Mouse (Mus musculus) right cerebral cortex, postnatal 14 days (tissue): ENCODE data around the gene Tmem159.

Experiments
- DNase-seq: peaks from one replicate; pipeline ENCODE4 v3.0.0; 2022

Tmem159 gene

DNA sequence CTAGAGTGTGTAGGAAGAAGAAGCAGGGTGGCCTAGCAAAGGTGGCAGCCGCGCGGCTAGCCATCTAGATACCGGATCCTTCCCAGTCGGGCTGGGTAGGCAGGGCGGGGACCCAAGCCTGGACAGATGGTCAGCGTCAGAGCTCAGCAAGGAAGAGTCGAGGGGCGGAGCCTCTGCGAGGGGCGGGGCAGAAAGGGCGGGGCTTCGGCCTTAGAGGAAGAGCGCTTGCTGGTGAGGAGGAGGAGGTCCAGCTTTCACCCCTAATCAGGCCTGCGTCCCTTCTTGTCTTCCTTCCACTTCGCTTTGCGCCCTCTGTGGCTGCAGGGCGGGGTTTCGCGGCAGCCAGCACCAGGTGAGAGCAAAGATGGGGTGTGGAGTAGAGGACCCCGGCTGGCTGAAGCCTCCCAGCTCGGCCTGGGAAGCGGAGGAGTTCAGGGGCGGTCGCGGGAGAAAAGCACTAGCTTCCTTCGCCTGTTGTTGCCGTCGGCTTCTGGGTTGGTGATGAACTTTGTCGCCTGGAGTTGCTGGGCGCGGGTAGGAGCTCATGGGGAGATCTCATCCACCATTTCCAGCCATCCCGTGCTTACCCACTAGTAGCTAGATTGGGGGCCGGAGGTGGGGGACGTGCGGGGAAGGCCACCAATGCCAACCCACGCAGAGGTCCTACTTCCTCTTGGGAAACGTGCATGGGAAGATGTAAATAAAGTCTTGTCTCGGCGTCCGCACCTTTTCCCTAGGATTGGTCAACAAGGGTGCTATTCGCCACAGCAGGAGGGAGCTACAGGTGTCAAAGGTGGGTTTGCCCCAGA lies at the start of gene Tmem159:
Gene Tmem159 (plus strand): TSS at position 190 of the 809 bp plus-strand sequence.
- peak; percentile 46 for DNase-seq

DNA sequence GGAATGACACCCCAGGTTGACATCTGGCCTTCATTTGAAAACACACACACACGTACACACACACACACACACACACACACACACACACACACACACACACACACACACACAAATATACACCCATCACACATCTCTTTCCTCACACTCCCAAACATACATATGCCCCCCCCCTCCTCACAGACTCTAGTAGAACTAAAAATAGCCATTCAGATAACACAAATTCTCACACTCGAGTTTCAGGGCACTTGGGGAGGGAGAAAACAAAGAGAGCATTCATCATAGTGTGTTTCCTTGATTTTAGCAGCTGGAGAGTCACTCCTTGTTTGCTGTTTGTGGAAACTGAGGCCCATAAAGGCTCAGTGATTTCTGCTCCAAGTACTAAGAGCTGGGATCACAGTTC lies 48.1 kb upstream of the Tmem159 start:
- no peak for DNase-seq

DNA sequence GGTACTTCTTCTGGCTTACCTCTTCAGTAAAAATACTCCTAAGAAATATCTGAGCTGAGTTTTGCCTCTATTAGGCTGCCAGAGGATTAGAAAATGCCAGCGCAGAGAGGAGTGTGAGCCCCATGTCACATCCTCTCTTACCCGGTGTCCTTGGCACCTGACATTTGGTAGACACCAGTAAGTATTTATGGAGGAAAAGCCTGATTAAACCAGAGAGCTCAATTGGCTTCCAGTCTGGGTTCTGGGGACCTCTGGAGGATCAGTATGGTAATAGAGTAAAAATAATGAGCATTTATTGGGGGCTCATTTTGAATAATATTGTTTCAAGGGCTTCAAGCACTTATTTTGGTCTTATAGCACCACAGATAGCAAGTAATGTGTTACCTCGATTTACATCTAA lies 46.7 kb upstream of the Tmem159 start:
- no peak for DNase-seq

DNA sequence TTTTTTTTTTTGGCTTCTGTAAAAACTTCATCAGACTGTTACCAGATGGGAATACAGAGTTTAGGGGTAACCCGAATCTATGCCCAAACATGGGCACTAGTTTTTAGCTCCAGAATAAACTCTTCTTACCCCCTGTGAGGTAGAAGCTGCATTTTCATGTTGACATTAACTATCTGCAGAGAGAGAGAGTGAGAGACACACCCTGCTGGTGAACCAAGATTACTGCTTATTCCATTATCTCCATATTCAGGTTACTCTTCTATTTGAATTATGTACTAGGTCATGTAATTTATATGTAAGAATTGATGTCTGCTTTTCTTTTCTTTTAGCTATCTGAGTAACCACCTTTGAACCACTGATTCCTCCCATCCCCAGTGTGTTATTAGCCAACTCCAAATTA lies 38.1 kb upstream of the Tmem159 start:
- DNase-seq, result no peak

DNA sequence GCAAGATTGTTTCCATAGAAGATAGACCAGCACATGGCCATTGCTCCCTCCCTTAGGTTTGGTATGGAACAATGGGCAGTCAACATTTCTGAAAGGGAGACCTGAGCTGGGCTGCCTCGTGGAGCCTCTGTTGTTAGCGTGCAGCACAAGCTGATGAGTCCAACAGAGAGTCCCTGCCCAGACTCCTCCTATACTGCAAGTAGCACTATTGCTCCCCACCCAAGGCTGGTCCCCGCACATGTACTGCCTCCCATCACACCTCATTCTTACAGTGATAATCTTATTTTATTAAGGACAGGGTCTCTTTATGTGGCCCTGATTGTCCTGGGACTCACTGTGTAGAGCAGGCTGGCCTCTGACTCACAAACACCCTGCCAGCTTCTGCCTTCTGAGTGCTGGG lies 34.0 kb upstream of the Tmem159 start:
- no peak for DNase-seq

DNA sequence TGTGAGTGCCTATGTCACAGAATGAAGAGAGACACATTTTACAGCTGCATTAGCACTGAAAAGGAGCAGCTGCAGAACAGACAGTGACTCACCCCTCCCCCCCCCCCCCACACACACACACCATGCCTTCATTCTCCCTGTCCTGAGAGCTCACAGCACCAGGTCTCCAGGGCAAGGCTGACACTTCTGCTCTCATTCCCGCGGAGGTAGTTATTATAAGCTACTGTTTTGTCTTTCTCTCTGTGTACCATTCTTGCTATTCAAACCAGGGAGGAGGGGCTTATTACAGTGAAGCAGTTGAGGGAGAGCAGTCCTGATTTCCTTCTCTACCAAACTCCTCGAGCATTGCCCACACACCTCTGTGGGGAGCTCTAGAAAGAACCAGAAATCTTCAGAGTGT lies 33.0 kb upstream of the Tmem159 start:
- no peak for DNase-seq

DNA sequence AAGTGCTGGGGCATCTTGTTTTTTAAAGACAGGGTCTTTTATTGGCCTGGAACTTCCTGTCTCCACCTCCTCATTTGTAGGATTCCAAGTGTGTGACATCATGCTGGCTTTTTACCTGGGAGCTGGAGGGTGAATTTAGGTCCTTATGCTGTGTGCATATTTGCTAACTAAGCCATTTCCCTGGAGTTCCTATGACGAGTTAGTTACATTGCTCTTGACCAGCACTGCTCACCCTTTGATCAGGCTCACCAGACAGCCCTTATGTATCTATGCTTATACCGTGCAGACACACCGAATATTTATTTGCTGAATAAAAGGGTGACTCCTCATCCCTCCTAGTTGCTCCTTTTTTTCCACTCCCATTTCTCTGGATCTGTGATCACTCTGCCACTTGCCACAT lies 22.0 kb upstream of the Tmem159 start:
- no peak for DNase-seq

DNA sequence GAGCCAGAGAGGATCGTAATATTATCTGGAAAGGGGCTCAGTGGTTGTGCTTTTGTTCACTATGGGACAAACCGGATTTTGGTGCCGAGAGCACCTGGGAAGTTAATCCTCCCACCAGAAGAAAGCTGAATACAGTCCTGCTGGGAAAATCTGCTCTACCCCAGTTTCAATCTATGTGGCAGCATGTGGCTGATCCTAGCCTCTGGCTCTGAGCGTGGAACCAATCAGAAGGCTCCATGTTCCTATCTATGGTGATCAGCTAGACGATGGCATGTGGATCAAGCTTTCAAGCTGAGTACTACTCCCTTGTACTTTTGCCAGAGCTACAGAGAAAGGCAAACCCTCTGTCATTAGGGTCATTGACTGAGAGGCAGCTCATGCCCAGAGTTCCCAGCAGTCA lies 9.1 kb upstream of the Tmem159 start:
- DNase-seq, result no peak

DNA sequence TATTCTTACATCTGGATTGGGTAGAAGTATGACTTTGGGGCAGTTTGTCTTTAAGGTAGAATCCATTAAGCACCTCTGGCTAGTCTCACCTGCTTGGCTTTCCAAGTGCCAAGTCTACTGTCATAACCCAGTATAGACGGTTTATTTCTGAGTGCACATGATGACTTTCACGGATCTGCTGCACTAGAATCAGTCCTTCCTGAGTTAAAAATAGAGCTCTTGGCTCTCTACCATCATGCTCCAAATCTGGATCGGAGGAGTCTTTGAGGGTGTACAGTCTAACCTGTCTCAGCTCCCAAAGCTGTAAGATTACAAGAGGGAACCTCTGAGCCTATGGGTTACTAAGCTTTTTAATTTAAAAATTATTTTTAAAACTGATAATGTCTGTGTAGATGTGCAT lies 7.9 kb upstream of the Tmem159 start:
- no peak for DNase-seq

DNA sequence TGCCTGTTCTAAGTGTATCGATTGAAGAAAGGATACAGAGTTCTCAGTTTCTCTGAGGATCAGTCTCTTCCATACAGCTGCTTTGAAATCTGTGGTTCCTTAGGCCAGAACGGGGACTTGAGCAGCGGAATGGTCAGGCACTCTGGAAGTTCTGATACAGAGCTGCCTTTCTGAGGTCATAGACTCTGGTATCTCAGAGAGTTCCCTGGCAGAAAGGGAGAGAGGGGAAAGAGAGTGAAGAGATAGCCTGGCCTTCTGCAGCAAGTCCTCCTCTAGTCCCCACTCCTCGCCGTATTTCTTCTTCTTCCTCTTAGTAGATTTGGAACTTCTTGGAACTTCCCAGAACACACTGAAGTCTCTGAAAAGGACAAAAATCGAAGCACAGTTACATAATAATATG lies 7.0 kb upstream of the Tmem159 start, which contains the start of gene Dnah3:
Gene Dnah3 (minus strand): TSS at position 101 of the 400 bp plus-strand sequence.
- no peak for DNase-seq

DNA sequence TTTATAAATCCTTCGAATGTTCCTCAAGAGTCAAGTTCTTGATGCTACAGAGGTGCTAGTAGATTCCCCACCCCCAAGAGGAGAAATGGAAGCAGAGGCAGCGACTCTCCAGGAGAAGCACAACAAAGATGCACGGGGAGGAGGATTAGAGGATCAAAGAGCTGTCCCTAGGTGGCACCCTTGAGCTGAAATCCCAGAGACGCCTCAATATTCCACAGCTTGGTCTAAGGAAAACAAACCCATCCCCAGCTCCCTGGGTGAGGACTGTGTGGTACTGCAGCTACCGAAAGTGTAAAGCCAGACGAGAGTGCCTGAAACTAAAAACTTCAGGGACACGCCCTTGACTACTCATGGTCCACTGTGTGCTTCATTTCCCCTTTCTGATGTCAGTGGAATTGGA lies 4.3 kb upstream of the Tmem159 start:
- DNase-seq, result peak; percentile 63

DNA sequence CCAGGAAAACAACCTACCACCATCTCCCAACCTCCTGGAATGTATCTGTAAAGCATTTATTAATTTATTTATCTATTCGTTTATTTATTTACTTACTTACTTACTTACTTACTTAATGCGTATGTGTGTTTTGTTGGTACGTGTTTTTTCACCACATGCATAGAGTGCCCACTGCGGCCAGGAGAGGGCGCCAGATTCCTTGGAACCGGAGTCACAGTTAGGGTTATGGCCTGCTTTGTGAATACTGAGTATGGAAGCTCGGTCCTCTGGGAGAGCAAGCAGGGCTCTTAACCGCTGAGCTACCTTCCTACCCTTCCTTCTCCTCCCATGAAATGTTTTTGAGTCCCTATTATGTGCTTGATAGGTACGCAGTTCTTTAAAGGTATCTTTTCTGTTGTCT lies 3.8 kb upstream of the Tmem159 start:
- peak; percentile 71 for DNase-seq

DNA sequence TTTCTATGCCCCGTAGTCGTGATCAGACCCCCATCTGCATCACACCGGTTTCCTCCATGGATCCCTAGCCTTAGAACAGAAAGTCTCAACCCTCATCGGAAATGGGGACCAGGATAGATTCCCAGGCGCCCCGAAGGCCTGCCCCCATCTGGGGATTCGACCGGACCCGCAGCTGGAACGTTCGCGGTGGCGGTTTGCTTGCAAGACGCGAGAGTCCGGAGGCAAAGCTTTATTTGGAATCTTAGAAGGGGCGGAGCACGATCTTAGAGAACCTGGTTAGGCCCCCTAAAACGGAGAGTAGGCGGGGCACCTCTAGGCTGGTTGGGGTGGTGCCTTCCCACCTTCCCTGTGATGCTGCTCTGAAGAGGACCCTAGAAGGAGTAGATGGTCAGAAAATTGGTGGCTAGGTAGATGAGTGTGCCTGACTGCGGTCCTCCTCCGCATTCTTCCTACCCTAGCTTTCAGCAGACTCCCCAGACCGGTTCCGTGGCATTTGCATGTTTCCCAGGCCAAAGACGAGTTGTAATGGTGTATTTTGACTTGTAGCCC lies 940 bp downstream of the Tmem159 start:
- DNase-seq, result no peak

DNA sequence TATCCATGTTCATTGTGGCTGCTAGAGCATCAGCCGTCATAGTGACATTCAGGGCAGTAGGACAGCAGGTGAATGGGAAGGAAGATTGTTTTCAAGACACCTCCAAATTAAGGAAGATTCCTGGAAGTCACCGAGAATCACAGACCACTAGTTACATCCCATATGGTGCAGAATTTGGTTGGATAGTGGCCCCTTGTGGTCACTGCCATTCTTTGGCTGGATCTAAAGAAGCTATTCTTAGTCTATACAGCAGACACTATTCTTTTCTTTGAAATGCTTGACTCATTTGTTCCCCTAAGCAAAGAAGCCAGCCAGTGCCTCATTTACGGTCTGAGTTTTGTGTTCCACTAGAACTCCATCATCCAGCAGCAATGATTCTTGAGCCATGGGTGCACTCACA lies 2.8 kb downstream of the Tmem159 start:
- DNase-seq, result no peak

DNA sequence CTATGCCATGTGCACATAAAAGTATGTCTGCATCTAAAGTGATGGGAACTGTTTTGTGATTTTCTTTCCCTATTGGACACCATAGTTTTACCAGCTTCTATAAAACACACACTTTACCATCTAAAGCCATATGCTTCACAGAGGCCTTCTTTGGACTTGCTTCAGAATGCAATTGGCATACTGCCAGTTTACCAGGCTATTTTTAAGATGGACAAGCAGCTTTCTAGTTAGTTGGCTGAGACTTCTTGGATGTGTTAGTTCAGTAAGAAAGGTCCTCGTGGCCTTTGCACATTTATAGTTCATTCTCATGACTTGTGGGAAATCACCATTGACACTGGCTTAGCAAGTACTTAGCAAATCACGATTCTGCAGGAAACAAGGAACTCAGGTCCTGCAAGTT lies 4.2 kb downstream of the Tmem159 start:
- no peak for DNase-seq

DNA sequence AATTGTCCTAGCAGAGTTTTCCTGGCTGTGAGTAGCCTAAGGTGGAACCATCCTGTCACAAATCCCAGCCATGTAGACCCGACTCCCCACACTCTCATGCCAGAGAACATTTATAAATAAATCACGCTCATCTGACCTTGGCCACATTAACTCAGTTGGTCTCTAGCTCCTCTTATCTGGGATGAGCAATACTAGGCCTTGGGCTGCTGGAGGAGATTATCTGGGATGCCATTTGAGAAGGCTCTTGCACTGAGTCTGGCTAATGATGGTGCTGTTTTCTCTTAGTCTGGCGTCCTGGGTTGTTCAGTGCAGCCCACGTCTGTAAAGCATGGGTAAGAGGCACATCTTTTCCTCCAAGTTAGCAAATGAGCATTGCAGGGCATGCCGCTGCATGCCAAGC lies 7.5 kb downstream of the Tmem159 start:
- no peak for DNase-seq

DNA sequence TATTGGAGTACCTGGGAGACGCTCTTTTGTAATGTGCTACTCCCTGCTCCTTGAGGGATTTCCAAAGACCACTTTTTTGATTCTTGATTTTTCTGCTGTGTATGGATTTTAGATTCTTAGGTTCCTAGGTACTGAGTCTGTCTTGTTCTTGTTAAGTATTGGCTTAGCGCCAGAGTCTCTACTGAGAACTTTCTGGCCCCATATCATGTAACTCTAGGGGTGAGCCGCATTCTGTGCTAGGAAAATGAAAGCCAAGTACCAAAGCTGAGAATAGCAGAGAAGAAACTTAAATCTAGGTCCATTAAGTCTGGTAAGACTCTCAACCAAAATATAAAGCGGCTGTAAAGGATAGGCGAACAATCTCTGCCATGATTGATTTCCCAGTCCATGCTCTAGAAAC lies 14.8 kb downstream of the Tmem159 start:
- no peak for DNase-seq

DNA sequence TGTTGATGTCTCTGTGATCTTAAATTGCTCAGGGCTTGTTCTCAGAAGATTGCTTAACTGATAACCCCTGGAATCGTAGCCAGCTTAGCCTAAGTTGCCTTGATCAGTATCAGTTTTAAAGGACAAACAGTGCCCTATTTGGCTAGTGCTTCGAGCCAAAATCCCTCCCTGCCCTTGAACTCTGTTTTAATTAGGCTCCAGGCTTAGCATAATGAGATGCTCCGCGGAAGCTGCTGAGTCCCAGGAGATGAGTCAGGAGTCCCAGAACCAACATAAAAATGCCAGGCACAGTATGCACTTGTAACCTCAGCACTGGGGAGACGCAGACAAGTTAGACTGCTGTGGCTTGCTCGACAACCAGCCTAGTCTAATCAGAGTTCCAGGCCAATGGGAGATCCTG lies 15.4 kb downstream of the Tmem159 start:
- no peak for DNase-seq

DNA sequence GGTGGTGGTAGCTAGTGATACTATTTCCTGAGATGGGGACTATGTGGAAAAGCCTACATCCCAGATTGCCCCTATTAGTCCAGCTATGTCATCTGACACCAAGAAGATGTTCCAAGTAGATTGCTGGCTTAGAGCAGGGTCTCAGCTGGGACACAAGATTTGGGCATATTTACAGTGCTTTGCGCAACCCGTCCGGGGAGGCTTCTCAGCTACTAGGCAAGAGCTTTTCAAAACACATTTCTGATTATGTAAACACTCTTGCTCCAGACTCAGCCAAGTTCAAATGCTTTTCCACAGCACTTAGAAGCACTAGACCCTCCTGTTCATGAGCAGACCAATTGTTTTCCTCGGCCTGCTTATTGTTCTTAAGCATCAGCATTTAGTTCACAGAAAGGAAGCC lies 21.6 kb downstream of the Tmem159 start:
- DNase-seq, result no peak

DNA sequence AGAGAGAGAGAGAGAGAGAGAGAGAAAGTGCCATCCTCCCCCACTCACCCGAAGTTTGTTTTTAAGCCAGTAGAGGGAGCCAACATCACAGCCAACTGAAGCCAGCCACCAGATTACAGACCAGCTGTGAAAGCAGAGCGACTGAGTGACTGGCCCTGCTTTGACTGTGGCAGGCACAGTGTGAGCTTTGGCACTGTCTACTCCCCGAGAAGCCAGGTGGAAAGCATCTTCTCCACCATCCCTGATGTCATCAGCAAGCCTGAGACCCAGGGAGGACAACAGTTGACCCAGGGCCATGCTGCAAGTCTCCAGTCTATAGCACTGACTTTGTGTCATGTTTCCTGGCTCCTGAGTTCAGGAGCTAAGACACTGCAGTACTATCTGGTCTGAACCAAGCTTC lies 22.7 kb downstream of the Tmem159 start:
- peak; percentile 67 for DNase-seq

DNA sequence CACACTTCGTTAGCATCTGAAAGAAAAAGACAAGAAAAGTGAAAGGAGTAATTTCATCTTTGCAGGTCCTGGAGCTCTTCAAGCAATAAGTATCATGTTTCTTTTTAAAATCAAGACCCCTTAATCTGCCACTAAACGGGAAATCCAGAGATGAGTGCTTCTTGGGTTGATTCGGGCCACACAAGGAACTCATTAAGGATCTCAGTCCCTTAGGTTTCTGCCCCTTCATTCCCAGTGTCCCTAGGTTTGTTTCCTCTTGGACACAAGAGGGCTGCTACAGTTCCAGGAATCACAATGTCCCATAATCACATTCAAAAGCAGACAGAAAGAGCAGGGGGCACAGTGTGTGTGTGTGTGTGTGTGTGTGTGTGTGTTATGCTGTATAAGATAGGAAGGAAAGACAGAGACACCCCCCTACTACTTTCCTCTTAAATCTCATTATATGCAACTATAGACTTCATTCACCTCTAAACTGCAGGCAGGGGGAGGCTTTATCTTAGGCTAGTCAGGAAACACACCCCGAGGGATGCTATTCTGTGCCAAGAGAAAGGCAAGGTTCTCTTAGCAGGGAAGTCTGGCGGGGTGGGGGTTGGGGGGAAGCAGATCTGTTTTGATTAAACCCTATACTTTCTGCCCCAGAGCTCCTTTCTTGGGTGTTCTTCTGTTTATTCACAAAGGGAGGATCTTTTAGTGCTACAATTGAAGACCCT lies 25.0 kb downstream of the Tmem159 start:
- DNase-seq, result no peak

DNA sequence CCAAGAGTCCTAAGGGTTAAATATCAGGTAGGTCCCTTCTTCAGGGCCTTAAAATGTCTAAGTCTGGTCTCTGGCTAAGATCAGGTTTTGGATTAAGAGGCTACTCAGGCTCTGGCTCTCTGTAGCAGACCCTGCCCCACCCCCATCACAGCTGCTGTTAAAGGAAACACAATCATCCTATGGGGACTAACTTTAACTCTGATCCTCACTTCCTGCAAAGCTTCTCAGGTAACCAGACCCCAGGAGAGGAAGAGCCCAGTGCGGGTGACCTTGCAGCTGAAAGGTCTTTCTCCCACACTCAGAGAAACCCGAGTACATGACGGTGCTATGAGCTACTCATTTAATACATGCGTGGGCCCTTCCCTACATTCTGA lies 25.5 kb downstream of the Tmem159 start:
- no peak for DNase-seq

DNA sequence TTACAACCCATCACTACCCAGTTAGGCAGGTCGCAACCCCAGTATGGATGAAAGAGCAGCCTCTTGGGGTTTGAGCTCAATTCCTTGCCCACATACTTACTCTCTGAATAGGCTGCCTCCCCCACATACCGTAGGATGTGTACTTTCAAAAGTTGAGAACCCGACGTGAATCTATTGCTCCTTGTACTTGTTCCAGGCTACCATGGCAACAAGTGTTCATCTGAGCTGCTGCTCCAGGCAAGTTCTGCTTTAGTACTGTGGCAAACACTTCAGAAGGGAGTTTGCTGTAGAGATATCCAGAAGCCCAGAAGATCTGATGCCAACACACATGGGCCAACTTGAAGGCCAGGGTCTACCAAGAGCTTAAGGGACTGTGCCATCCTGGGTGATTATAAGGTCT lies 26.8 kb downstream of the Tmem159 start:
- DNase-seq, result no peak

DNA sequence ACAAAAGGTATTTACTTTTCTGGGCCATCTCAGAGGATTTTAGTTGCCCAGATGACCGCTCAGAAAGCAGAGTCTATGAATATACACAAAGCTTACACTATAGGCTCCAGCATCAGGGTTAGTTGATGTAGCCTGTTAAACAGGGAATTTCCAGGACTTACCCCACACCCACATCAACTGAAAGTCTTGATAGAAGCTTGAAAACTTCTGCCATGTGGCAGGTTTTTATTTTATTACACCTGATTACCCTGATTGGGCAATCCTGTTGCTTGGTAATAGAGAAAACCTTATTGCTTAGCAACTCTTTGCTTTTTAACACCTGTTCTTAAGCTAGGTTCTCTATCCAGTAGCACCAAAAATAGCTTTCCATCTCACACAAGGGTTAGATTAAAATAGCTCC lies 40.6 kb downstream of the Tmem159 start:
- no peak for DNase-seq
